Mouse (Mus musculus): ENCODE data around the gene 4933427D14Rik. TPM values are rescaled to one million over a fixed set of nuclear protein-coding genes. Genes with fewer than 3 reads are reported as not detected.

4933427D14Rik gene
- polyA plus RNA-seq (2015; fragmentation: Nextera tagmentation; extraction: Ambion mirVana) = 26.2 and 29.9 TPM in 2 replicates

DNA sequence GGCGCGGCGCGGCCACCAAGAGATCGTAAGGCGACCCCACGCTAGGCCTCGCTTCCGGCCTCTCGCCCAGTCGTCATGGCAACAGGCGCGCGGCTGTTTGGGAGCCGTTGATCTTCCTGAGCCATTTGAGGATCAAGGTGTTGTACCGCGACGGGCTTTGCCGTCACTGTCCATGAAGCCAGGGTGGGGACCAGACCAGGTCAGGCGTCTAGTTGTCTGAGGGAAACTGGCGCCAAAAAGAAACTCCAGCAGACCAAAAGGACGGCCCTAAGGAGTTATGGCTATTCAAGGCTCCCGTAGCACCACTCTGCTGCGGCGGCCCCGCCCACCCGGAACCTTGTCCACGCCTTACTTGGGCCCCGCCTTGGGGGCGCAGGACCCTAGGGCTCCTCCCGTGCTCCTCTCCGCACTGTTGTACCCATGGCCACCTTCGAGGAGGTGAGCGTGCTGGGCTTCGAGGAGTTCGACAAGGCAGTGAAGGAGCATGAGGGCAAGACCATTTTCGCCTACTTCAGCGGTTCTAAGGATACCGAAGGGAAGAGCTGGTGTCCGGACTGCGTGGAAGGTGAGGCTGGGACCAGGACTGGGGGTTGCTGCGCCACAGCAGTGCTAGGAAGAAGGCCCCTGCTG is at the start of gene 4933427D14Rik, which contains the start of gene Txndc17:
TSS of gene 4933427D14Rik (minus strand) at position 256 of the 630 bp plus-strand sequence.
TSS of gene Txndc17 (plus strand) at position 344 of the 630 bp plus-strand sequence.
- peak within 1 kb of the TSS; percentile 68 for H3K27ac ChIP-seq
- no peaks in the 10 kb centered on the region for H3K9me3 ChIP-seq (replicated peaks)
- under 1% methylated on average over 42 of the region's 42 CpGs for WGBS
- H3K9ac ChIP-seq = peak within 1 kb of the TSS; percentile 90
- peak within 1 kb of the TSS; percentile 92 for H3K4me3 ChIP-seq
- H3K4me2 ChIP-seq = peak within 1 kb of the TSS; percentile 93
- H3K4me1 ChIP-seq = peaks cover 43% of the 10 kb centered on the region
- ATAC-seq = peak; percentile 93
- no peaks in the 10 kb centered on the region for H3K27me3 ChIP-seq
- peaks cover 33% of the 10 kb centered on the region for H3K36me3 ChIP-seq (ENCODE audit: poor library complexity, severe bottlenecking)

GRCm38 (mm10) chr11:72256441-72256840 is 49.2 kb upstream of the 4933427D14Rik start:
- WGBS = 85% methylated on average over 2 of the region's 2 CpGs
- no peaks in the 10 kb centered on the region; the same call in 1 of the 2 replicates for H3K9me3 ChIP-seq (replicated peaks)
- H3K27ac ChIP-seq = no peak overlapping the region
- no peaks in the 10 kb centered on the region for H3K36me3 ChIP-seq (ENCODE audit: poor library complexity, severe bottlenecking)
- H3K4me2 ChIP-seq = no peak overlapping the region
- no peak overlapping the region for H3K9ac ChIP-seq
- H3K4me1 ChIP-seq = no peaks in the 10 kb centered on the region; the same call in 1 of the 2 replicates
- no peak for ATAC-seq
- H3K27me3 ChIP-seq = no peaks in the 10 kb centered on the region
- H3K4me3 ChIP-seq = no peak overlapping the region

- H3K9ac ChIP-seq = no peak overlapping the region
- ATAC-seq = no peak
Observed at GRCm38 (mm10) chr11:72255629-72256028, 48.4 kb upstream of the 4933427D14Rik start.

GRCm38 (mm10) chr11:72245196-72245753 is 38.0 kb upstream of the 4933427D14Rik start:
- Histone ChIP-seq H3K4me1 (no peaks in the 10 kb centered on the region), H3K9ac (no peak overlapping the region), H3K4me3 (no peak overlapping the region), H3K27ac (no peak overlapping the region), H3K4me2 (no peak overlapping the region), H3K9me3 (replicated peaks) (no peaks in the 10 kb centered on the region), H3K27me3 (no peaks in the 10 kb centered on the region), H3K36me3 (ENCODE audit: poor library complexity, severe bottlenecking) (no peaks in the 10 kb centered on the region)
- WGBS = 86% methylated on average over 8 of the region's 8 CpGs
- no peak for ATAC-seq

More at GRCm38 (mm10) chr11:72255629-72256028, 48.4 kb upstream of the 4933427D14Rik start:
- Histone ChIP-seq H3K27me3 (no peaks in the 10 kb centered on the region), H3K9me3 (replicated peaks) (no peaks in the 10 kb centered on the region; the same call in 1 of the 2 replicates), H3K4me2 (no peak overlapping the region), H3K4me3 (no peak overlapping the region), H3K27ac (no peak overlapping the region), H3K36me3 (ENCODE audit: poor library complexity, severe bottlenecking) (no peaks in the 10 kb centered on the region), H3K4me1 (no peaks in the 10 kb centered on the region; the same call in 1 of the 2 replicates)
- WGBS = 93% methylated on average over 4 of the region's 4 CpGs

DNA sequence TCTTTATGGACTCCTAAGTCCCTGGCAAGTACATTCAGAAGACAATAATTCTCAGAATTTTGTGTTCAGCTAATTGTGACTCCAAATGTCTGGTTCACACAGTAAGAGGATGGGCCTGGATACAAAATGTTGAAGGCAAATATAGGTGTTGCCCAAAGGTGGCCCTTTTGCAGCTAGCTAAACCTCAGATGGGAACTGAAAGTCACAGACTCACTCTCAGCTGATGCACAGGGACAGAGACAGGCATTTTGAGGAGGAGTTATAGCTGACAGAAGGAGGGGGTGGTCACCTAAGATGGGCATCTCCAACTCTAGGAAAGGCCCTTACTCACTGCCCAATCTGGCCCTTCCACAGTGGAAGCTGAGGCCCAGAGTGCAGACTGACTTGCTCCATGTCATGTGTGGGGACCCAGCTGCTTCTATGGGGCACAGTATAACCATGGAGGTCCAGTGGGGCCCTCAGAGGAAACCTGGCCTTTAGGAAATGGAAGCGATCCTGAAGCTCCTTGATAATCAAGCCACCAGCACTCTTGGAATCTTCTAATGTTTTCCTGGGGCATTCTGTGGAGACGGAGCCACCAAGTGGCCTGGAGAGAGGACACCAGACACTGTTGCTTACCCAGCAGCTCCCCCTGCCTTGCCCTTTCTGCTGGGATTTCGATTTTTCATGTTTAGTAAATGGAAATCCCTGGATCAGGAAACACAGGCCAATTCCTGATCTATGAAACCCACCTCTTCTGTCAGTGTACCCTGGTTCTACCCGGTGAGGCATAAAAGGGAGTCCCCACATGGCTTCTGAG is 33.0 kb upstream of the 4933427D14Rik start:
- Histone ChIP-seq H3K4me1 (no peaks in the 10 kb centered on the region), H3K27me3 (no peaks in the 10 kb centered on the region), H3K4me3 (no peak overlapping the region), H3K36me3 (ENCODE audit: poor library complexity, severe bottlenecking) (no peaks in the 10 kb centered on the region), H3K9ac (no peak overlapping the region), H3K4me2 (no peak overlapping the region), H3K9me3 (replicated peaks) (no peaks in the 10 kb centered on the region), H3K27ac (no peak overlapping the region)
- 69% methylated on average over 4 of the region's 4 CpGs for WGBS
- ATAC-seq = no peak

DNA sequence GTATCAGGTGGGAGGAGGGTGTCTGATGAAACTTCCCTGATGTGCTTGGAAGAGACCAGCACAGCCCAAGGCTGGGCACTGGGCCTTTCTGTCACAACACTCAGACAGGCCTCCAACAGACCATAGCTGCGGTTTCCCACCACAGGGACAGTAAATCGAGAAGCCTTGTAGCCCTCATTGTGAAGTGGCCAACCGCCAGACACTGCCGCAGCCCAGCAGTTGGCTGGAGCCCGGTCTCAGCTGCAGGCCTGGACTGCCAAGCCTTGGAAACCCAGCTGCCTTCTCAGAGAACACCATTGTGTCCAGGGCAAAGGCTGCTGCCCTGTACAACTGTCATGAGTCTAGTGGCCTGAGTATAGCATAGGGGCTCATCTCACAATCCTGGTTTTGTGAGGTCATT is 26.8 kb upstream of the 4933427D14Rik start:
- WGBS = 70% methylated on average over 5 of the region's 5 CpGs
- ATAC-seq = no peak

GRCm38 (mm10) chr11:72232991-72233390 is 25.7 kb upstream of the 4933427D14Rik start:
- Histone ChIP-seq H3K27ac (no peak overlapping the region), H3K4me1 (no peaks in the 10 kb centered on the region), H3K4me3 (no peak overlapping the region), H3K9ac (no peak overlapping the region), H3K36me3 (ENCODE audit: poor library complexity, severe bottlenecking) (no peaks in the 10 kb centered on the region), H3K9me3 (replicated peaks) (no peaks in the 10 kb centered on the region), H3K4me2 (no peak overlapping the region), H3K27me3 (peaks cover 3% of the 10 kb centered on the region; the same call in 1 of the 2 replicates)
- no peak for ATAC-seq
- WGBS = 60% methylated on average over 1 of the region's 1 CpGs

More for the DNA sequence above, 26.8 kb upstream of the 4933427D14Rik start:
- no peaks in the 10 kb centered on the region for H3K27me3 ChIP-seq
- no peaks in the 10 kb centered on the region for H3K36me3 ChIP-seq (ENCODE audit: poor library complexity, severe bottlenecking)
- H3K9me3 ChIP-seq (replicated peaks) = no peaks in the 10 kb centered on the region
- no peak overlapping the region for H3K4me3 ChIP-seq
- no peak overlapping the region for H3K27ac ChIP-seq
- no peaks in the 10 kb centered on the region for H3K4me1 ChIP-seq
- H3K4me2 ChIP-seq = no peak overlapping the region
- H3K9ac ChIP-seq = no peak overlapping the region

DNA sequence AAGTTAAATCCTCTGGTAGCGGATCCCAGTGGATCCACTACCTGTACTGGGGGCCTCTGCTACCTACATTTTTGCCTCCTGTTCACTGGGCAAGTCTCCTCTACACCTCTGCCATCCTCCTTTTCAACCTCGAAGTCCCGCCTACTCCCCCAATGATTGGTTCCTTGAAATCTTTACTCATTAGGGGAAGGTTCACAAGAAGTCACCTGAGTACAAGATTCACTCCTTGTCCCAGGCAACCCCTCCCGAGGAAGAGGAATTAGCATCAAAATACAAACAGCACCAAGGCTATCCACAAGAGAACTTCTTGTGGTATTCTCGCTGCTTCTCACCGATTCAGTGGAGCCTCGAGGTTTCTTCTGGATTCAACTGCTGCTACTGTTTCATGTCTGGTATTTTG is 24.8 kb upstream of the 4933427D14Rik start:
- no peaks in the 10 kb centered on the region for H3K36me3 ChIP-seq (ENCODE audit: poor library complexity, severe bottlenecking)
- H3K9me3 ChIP-seq (replicated peaks) = no peaks in the 10 kb centered on the region
- no peak overlapping the region for H3K4me2 ChIP-seq
- peaks cover 3% of the 10 kb centered on the region; the same call in 1 of the 2 replicates for H3K27me3 ChIP-seq
- H3K4me1 ChIP-seq = no peaks in the 10 kb centered on the region
- H3K4me3 ChIP-seq = no peak overlapping the region
- H3K9ac ChIP-seq = no peak overlapping the region
- WGBS = 87% methylated on average over 7 of the region's 7 CpGs
- ATAC-seq = no peak
- no peak overlapping the region for H3K27ac ChIP-seq

DNA sequence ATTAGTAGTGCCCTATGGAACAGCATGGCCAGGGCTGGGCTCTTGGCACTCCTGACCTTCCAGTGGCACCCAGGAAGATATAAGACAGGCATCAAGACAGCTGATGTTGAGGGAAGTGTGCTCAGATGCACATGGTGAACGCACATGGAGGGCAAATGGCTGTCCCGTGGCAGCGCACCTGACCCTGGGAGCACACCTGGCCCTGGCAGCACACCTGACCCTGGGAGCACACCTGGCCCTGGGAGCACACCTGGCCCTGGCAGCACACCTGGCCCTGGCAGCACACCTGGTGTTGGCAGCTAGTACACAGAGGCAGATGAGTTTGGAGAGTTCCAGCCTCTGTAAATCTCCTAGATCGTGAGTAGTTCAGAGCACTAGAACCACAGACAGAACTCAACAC is 21.3 kb upstream of the 4933427D14Rik start:
- H3K27ac ChIP-seq = no peak overlapping the region
- H3K4me3 ChIP-seq = no peak overlapping the region
- 92% methylated on average over 4 of the region's 4 CpGs for WGBS
- H3K9me3 ChIP-seq (replicated peaks) = no peaks in the 10 kb centered on the region
- H3K36me3 ChIP-seq (ENCODE audit: poor library complexity, severe bottlenecking) = no peaks in the 10 kb centered on the region
- no peak overlapping the region for H3K4me2 ChIP-seq
- ATAC-seq = no peak
- H3K27me3 ChIP-seq = peaks cover 3% of the 10 kb centered on the region; the same call in 1 of the 2 replicates
- H3K9ac ChIP-seq = no peak overlapping the region
- H3K4me1 ChIP-seq = peaks cover 14% of the 10 kb centered on the region

GRCm38 (mm10) chr11:72226901-72227300 is 19.6 kb upstream of the 4933427D14Rik start:
- Histone ChIP-seq H3K36me3 (ENCODE audit: poor library complexity, severe bottlenecking) (no peaks in the 10 kb centered on the region), H3K4me2 (no peak overlapping the region), H3K27me3 (peaks cover 3% of the 10 kb centered on the region; the same call in 1 of the 2 replicates), H3K9ac (no peak overlapping the region), H3K27ac (no peak overlapping the region), H3K4me3 (no peak overlapping the region), H3K9me3 (replicated peaks) (no peaks in the 10 kb centered on the region), H3K4me1 (peaks cover 14% of the 10 kb centered on the region)
- 94% methylated on average over 6 of the region's 6 CpGs for WGBS
- no peak for ATAC-seq

GRCm38 (mm10) chr11:72226020-72226791 is 18.9 kb upstream of the 4933427D14Rik start:
- no peak overlapping the region for H3K4me2 ChIP-seq
- peaks cover 3% of the 10 kb centered on the region; the same call in 1 of the 2 replicates for H3K27me3 ChIP-seq
- H3K9ac ChIP-seq = no peak overlapping the region
- H3K4me1 ChIP-seq = peaks cover 14% of the 10 kb centered on the region
- H3K27ac ChIP-seq = no peak overlapping the region
- no peaks in the 10 kb centered on the region for H3K36me3 ChIP-seq (ENCODE audit: poor library complexity, severe bottlenecking)
- no peaks in the 10 kb centered on the region for H3K9me3 ChIP-seq (replicated peaks)
- no peak for ATAC-seq
- no peak overlapping the region for H3K4me3 ChIP-seq
- 33% methylated on average over 10 of the region's 10 CpGs for WGBS

Data from forebrain, embryonic 13.5 days (tissue).